Mouse (Mus musculus): Measurements from ENCODE around the gene Itprip. TPM values are rescaled to one million over a fixed set of nuclear protein-coding genes. Genes with fewer than 3 reads are reported as not detected.

Gene Itprip
- polyA plus RNA-seq, 1 experiment from 2014 or later, result 5.1 TPM

- WGBS, result 89% methylated on average over 8 of the region's 8 CpGs
- no peaks in the 10 kb centered on the region for H3K9me3 ChIP-seq
These were observed 15.0 kb upstream of the Itprip start for GRCm38 (mm10) chr19:47934146-47934545.

GRCm38 (mm10) chr19:47931982-47932638 is 13.0 kb upstream of the Itprip start:
- 45% methylated on average over 7 of the region's 7 CpGs for WGBS
- no peak overlapping the region for H3K9ac ChIP-seq
- 0 out of 2 replicates have a peak, but pooled peaks have one; percentile 50 for ATAC-seq (replicated peaks)
- no peaks in the 10 kb centered on the region for H3K9me3 ChIP-seq
- H3K4me3 ChIP-seq, result no peak overlapping the region
- H3K27me3 ChIP-seq (replicated peaks), result no peaks in the 10 kb centered on the region
- H3K4me1 ChIP-seq, result peaks cover 5% of the 10 kb centered on the region
- H3K4me2 ChIP-seq, result no peak overlapping the region
- H3K36me3 ChIP-seq (replicated peaks), result no peaks in the 10 kb centered on the region
- no peak overlapping the region for H3K27ac ChIP-seq

More at GRCm38 (mm10) chr19:47934146-47934545, 15.0 kb upstream of the Itprip start:
- no peak overlapping the region for H3K27ac ChIP-seq
- H3K9ac ChIP-seq, result no peak overlapping the region
- no peaks in the 10 kb centered on the region for H3K36me3 ChIP-seq (replicated peaks)
- H3K27me3 ChIP-seq (replicated peaks), result no peaks in the 10 kb centered on the region
- H3K4me1 ChIP-seq, result peaks cover 12% of the 10 kb centered on the region
- no peak overlapping the region for H3K4me3 ChIP-seq
- no peak overlapping the region for H3K4me2 ChIP-seq
- ATAC-seq (replicated peaks), result no peak

- Histone ChIP-seq H3K4me2 (no peak overlapping the region), H3K9ac (no peak overlapping the region), H3K27ac (no peak overlapping the region), H3K9me3 (no peaks in the 10 kb centered on the region), H3K27me3 (replicated peaks) (no peaks in the 10 kb centered on the region), H3K4me1 (no peaks in the 10 kb centered on the region), H3K4me3 (no peak overlapping the region), H3K36me3 (replicated peaks) (no peaks in the 10 kb centered on the region)
- WGBS, result 83% methylated on average over 4 of the region's 4 CpGs
- no peak for ATAC-seq (replicated peaks)
These were observed 9.9 kb upstream of the Itprip start for GRCm38 (mm10) chr19:47929043-47929442.

- H3K27ac ChIP-seq, result no peak overlapping the region
- WGBS, result 85% methylated on average over 2 of the region's 2 CpGs
These were observed 7.9 kb upstream of the Itprip start for GRCm38 (mm10) chr19:47927032-47927431.

GRCm38 (mm10) chr19:47925819-47926218 is 6.7 kb upstream of the Itprip start:
- Histone ChIP-seq H3K27me3 (replicated peaks) (no peaks in the 10 kb centered on the region), H3K9me3 (no peaks in the 10 kb centered on the region), H3K9ac (no peak overlapping the region), H3K27ac (no peak overlapping the region), H3K4me3 (no peak overlapping the region), H3K4me2 (no peak overlapping the region), H3K4me1 (no peaks in the 10 kb centered on the region), H3K36me3 (replicated peaks) (no peaks in the 10 kb centered on the region)
- 81% methylated on average over 7 of the region's 7 CpGs for WGBS
- ATAC-seq (replicated peaks), result no peak

More at GRCm38 (mm10) chr19:47927032-47927431, 7.9 kb upstream of the Itprip start:
- Histone ChIP-seq H3K36me3 (replicated peaks) (no peaks in the 10 kb centered on the region), H3K9ac (no peak overlapping the region), H3K27me3 (replicated peaks) (no peaks in the 10 kb centered on the region), H3K4me2 (no peak overlapping the region), H3K4me3 (no peak overlapping the region), H3K4me1 (no peaks in the 10 kb centered on the region), H3K9me3 (no peaks in the 10 kb centered on the region)
- no peak for ATAC-seq (replicated peaks)

- 0 out of 2 replicates have a peak, but pooled peaks have one; percentile 5 for ATAC-seq (replicated peaks)
- 4% methylated on average over 8 of the region's 8 CpGs for WGBS
These were observed 872 bp upstream of the Itprip start for GRCm38 (mm10) chr19:47919966-47920375.

GRCm38 (mm10) chr19:47918455-47919101 is 521 bp downstream of the Itprip start:
- Histone ChIP-seq H3K27me3 (replicated peaks) (no peaks in the 10 kb centered on the region), H3K4me1 (peaks cover 25% of the 10 kb centered on the region), H3K4me3 (peak overlapping the region; percentile 83), H3K36me3 (replicated peaks) (no peaks in the 10 kb centered on the region), H3K9me3 (no peaks in the 10 kb centered on the region), H3K9ac (peak overlapping the region; percentile 68), H3K27ac (peak overlapping the region; percentile 82), H3K4me2 (peak overlapping the region; percentile 90)
- WGBS, result under 1% methylated on average over 29 of the region's 29 CpGs
- peak; percentile 32 for ATAC-seq (replicated peaks)

More at GRCm38 (mm10) chr19:47919966-47920375, 872 bp upstream of the Itprip start:
- Histone ChIP-seq H3K4me3 (peak overlapping the region; percentile 83), H3K27me3 (replicated peaks) (no peaks in the 10 kb centered on the region), H3K9ac (no peak overlapping the region; the same call in 1 of the 2 replicates), H3K4me2 (peak overlapping the region; percentile 90), H3K36me3 (replicated peaks) (no peaks in the 10 kb centered on the region), H3K27ac (peak overlapping the region; percentile 82; the same call in 1 of the 2 replicates), H3K9me3 (no peaks in the 10 kb centered on the region), H3K4me1 (peaks cover 25% of the 10 kb centered on the region)

- Histone ChIP-seq H3K9ac (no peak overlapping the region; the same call in 1 of the 2 replicates), H3K4me2 (peak overlapping the region; percentile 90), H3K4me1 (peaks cover 25% of the 10 kb centered on the region), H3K27me3 (replicated peaks) (no peaks in the 10 kb centered on the region), H3K4me3 (peak overlapping the region; percentile 83), H3K36me3 (replicated peaks) (no peaks in the 10 kb centered on the region), H3K9me3 (no peaks in the 10 kb centered on the region), H3K27ac (no peak overlapping the region)
- 10% methylated on average over 9 of the region's 9 CpGs for WGBS
- ATAC-seq (replicated peaks), result no peak
These were observed 1.1 kb downstream of the Itprip start for GRCm38 (mm10) chr19:47918016-47918415.

GRCm38 (mm10) chr19:47917396-47917795 is 1.7 kb downstream of the Itprip start:
- Histone ChIP-seq H3K36me3 (replicated peaks) (no peaks in the 10 kb centered on the region), H3K9me3 (no peaks in the 10 kb centered on the region), H3K27ac (no peak overlapping the region), H3K27me3 (replicated peaks) (no peaks in the 10 kb centered on the region), H3K4me1 (peaks cover 25% of the 10 kb centered on the region), H3K4me2 (peak overlapping the region; percentile 90), H3K4me3 (0 out of 2 replicates have a peak overlapping the region, but pooled peaks have one; percentile 83), H3K9ac (no peak overlapping the region)
- 8% methylated on average over 4 of the region's 4 CpGs for WGBS
- no peak for ATAC-seq (replicated peaks)

- Histone ChIP-seq H3K4me2 (no peak overlapping the region), H3K9me3 (no peaks in the 10 kb centered on the region), H3K27me3 (replicated peaks) (no peaks in the 10 kb centered on the region), H3K4me1 (peaks cover 31% of the 10 kb centered on the region), H3K4me3 (no peak overlapping the region), H3K9ac (no peak overlapping the region), H3K27ac (no peak overlapping the region), H3K36me3 (replicated peaks) (no peaks in the 10 kb centered on the region)
- no peak for ATAC-seq (replicated peaks)
- WGBS, result 77% methylated on average over 4 of the region's 4 CpGs
These were observed 3.8 kb downstream of the Itprip start for GRCm38 (mm10) chr19:47915251-47915650.

- Histone ChIP-seq H3K4me2 (no peak overlapping the region), H3K27me3 (replicated peaks) (no peaks in the 10 kb centered on the region), H3K27ac (no peak overlapping the region), H3K9me3 (no peaks in the 10 kb centered on the region), H3K4me1 (peaks cover 35% of the 10 kb centered on the region), H3K36me3 (replicated peaks) (no peaks in the 10 kb centered on the region), H3K9ac (no peak overlapping the region), H3K4me3 (no peak overlapping the region)
- no peak for ATAC-seq (replicated peaks)
- 93% methylated on average over 4 of the region's 4 CpGs for WGBS
These were observed 4.9 kb downstream of the Itprip start for GRCm38 (mm10) chr19:47914191-47914590.

- Histone ChIP-seq H3K9me3 (no peaks in the 10 kb centered on the region), H3K9ac (no peak overlapping the region), H3K36me3 (replicated peaks) (no peaks in the 10 kb centered on the region), H3K4me3 (no peak overlapping the region), H3K4me2 (no peak overlapping the region), H3K27ac (no peak overlapping the region), H3K4me1 (peaks cover 39% of the 10 kb centered on the region), H3K27me3 (replicated peaks) (no peaks in the 10 kb centered on the region)
- no peak for ATAC-seq (replicated peaks)
- WGBS, result 89% methylated on average over 7 of the region's 7 CpGs
These were observed 5.8 kb downstream of the Itprip start for GRCm38 (mm10) chr19:47913344-47913743.
